Mouse (Mus musculus) ES-Bruce4 (cell line): ENCODE results near the gene Borcs8.

ENCODE experiments used
- CTCF ChIP-seq: IDR thresholded peaks from one replicate; pipeline ENCODE4 v1.8.1; 2011; ENCODE audit warnings: low read depth, low read length
- POLR2A ChIP-seq: IDR thresholded peaks from one replicate; pipeline ENCODE4 v1.8.1; 2011; ENCODE audit warnings: low read length; ENCODE audit not compliant: insufficient read depth

DNA sequence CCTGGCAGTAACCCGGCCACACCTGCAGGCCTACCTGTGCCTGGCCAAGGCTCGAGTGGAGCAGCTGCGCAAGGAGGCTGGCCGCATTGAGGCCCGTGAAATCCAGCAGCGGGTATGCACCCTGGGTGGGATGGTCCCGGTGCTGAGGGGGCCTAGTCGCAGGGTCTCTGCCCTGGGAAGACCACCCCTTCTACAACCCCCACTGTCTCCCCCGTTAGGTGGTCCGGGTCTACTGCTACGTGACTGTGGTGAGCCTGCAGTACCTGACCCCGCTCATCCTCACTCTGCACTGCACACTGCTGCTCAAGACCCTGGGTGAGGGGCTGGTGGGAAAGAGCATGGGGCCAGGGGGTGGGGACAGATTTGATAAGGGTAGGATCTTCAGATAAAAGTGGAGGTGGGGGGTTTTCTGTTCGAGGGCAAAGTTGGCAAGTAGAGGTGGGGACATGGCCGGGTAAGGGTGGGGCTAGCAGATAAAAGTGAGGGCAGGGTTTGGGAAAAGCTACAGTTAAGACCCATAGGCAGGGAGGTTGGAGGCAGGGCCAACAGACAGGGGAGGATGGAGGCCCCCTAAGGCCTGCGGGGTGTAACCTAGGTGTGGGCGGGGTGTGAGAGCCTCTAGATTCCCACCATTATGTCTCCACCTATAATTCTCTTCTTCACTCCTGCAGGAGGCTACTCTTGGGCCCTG lies 42.1 kb downstream of the Borcs8 start:
- no peak for TF ChIP-seq CTCF
- TF ChIP-seq POLR2A = no peak
